Mouse (Mus musculus): ENCODE results near the gene Kif5a. TPM values are rescaled to one million over a fixed set of nuclear protein-coding genes. Genes with fewer than 3 reads are reported as not detected.

The Kif5a gene
- 0.11 and 0.12 TPM in 2 replicates for polyA plus RNA-seq (2012; rRNA removed)

GRCm38 (mm10) chr10:127262548-127263398, at the start of gene Kif5a:
TSS of gene Kif5a (minus strand) at chr10:127263348.

GRCm38 (mm10) chr10:127311476-127312355, 48.6 kb upstream of the Kif5a start, which contains the start of gene Mars:
TSS of gene Mars (minus strand) at chr10:127311786.

GRCm38 (mm10) chr10:127288800-127289572, 25.8 kb upstream of the Kif5a start, which contains the start of gene Mbd6:
TSS of gene Mbd6 (minus strand) at chr10:127289018.

GRCm38 (mm10) chr10:127266112-127267091, 3.3 kb upstream of the Kif5a start, which contains the start of gene Dctn2:
TSS of gene Dctn2 (plus strand) at chr10:127266368.

GRCm38 (mm10) chr10:127211414-127211854, 51.7 kb downstream of the Kif5a start, which contains the start of gene Pip4k2c:
TSS of gene Pip4k2c (minus strand) at chr10:127211585.

GRCm38 (mm10) chr10:127195328-127196129, 67.6 kb downstream of the Kif5a start, which contains the start of gene Dtx3:
TSS of gene Dtx3 (minus strand) at chr10:127195728.

GRCm38 (mm10) chr10:127189651-127190381, 73.3 kb downstream of the Kif5a start, which contains the start of gene Arhgef25:
TSS of gene Arhgef25 (minus strand) at chr10:127190083.

GRCm38 (mm10) chr10:127179871-127180694, 83.1 kb downstream of the Kif5a start, which contains the start of gene Slc26a10:
TSS of gene Slc26a10 (minus strand) at chr10:127180645.

Other genes starting within 250 kb of the Kif5a start
- 25.2 and 29.6 TPM in 2 replicates for gene Tsfm, start 232.5 kb downstream of the Kif5a start, polyA plus RNA-seq (2012; rRNA removed)
- gene Mettl1, start 221.9 kb downstream of the Kif5a start, polyA plus RNA-seq (2012; rRNA removed) = 12.8 and 14.1 TPM in 2 replicates
- 0.05 and 0.08 TPM in 2 replicates for gene Eef1akmt3, start 221.8 kb downstream of the Kif5a start, polyA plus RNA-seq (2012; rRNA removed)
- 0.03 and 0.08 TPM in 2 replicates for gene Cyp27b1, start 215.1 kb downstream of the Kif5a start, polyA plus RNA-seq (2012; rRNA removed)
- 0.09 and 0.11 TPM in 2 replicates for gene March9, start 203.2 kb downstream of the Kif5a start, polyA plus RNA-seq (2012; rRNA removed)
- 209 and 248 TPM in 2 replicates for gene Cdk4, start 199.8 kb downstream of the Kif5a start, polyA plus RNA-seq (2012; rRNA removed)
- 34.4 and 41.3 TPM in 2 replicates for gene Tspan31, start 193.1 kb downstream of the Kif5a start, polyA plus RNA-seq (2012; rRNA removed)
- gene Agap2, start 188.1 kb downstream of the Kif5a start, polyA plus RNA-seq (2012; rRNA removed) = 1.4 and 2.2 TPM in 2 replicates
- 26.4 and 26.9 TPM in 2 replicates for gene Os9, start 142.2 kb downstream of the Kif5a start, polyA plus RNA-seq (2012; rRNA removed)
- 7.2 and 11.2 TPM in 2 replicates for gene B4galnt1, start 98.1 kb downstream of the Kif5a start, polyA plus RNA-seq (2012; rRNA removed)
- 2.0 and 2.2 TPM in 2 replicates for gene Slc26a10, start 82.7 kb downstream of the Kif5a start, polyA plus RNA-seq (2012; rRNA removed)
- gene Arhgef25, start 73.3 kb downstream of the Kif5a start, polyA plus RNA-seq (2012; rRNA removed) = 7.5 and 7.6 TPM in 2 replicates
- gene Dtx3, start 67.6 kb downstream of the Kif5a start, polyA plus RNA-seq (2012; rRNA removed) = 29.2 and 32.7 TPM in 2 replicates
- gene Pip4k2c, start 51.8 kb downstream of the Kif5a start, polyA plus RNA-seq (2012; rRNA removed) = 27.4 and 31.2 TPM in 2 replicates
- gene Dctn2, start 3.0 kb upstream of the Kif5a start, polyA plus RNA-seq (2012; rRNA removed) = 57.7 and 61.0 TPM in 2 replicates
- gene Mbd6, start 25.7 kb upstream of the Kif5a start, polyA plus RNA-seq (2012; rRNA removed) = 7.4 and 10.9 TPM in 2 replicates
- gene Mars, start 48.4 kb upstream of the Kif5a start, polyA plus RNA-seq (2012; rRNA removed) = 62.7 and 64.4 TPM in 2 replicates
- 7.4 and 9.7 TPM in 2 replicates for gene Arhgap9, start 58.6 kb upstream of the Kif5a start, polyA plus RNA-seq (2012; rRNA removed)
- gene Gli1, start 78.6 kb upstream of the Kif5a start, polyA plus RNA-seq (2012; rRNA removed) = 0.95 and 0.98 TPM in 2 replicates
- 0.46 and 0.53 TPM in 2 replicates for gene Inhbe, start 91.1 kb upstream of the Kif5a start, polyA plus RNA-seq (2012; rRNA removed)
- gene Inhbc, start 107.1 kb upstream of the Kif5a start, polyA plus RNA-seq (2012; rRNA removed) = 1.1 and 1.6 TPM in 2 replicates
- 8.5 and 11.2 TPM in 2 replicates for gene R3hdm2, start 117.0 kb upstream of the Kif5a start, polyA plus RNA-seq (2012; rRNA removed)
- gene Stac3, start 238.3 kb upstream of the Kif5a start, polyA plus RNA-seq (2012; rRNA removed) = 0.36 and 1.6 TPM in 2 replicates